Mouse (Mus musculus): ENCODE measurements around the gene Nav2.

DNA sequence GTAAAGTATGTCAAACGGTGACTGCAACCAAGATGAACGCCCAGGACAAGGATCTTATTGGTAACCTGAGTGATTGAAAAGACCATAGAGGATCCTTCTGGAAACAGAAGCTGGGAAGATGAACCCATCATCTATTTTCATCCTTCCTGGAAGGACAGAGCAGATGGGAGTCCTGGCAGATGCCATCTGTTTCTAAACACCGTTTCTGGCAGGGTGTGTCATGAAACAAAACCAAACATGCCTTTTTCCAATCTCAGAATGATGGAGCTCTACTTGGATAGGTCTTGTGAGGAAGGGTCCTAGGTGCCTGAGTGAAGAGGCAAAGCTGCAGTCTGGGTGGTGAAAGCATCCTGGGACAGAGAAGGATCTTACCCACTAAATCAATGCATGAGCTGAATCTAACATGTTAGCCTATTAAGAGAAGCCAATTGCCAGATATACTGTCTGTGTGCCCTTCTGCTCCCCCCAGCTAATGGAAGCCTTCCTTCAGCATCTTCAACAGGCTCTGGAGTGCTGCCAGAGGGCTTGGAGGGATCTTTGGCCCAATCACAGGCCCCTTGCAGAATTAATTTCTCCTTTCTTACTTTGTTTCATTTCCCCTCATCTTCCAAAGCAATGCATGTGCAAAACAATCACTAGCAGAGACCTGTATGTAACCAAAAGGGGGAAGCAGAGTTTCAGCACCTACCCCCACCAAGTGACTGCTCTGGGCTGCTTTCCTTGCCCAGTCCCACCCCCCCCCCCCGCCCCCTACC lies 281.9 kb downstream of the Nav2 start:
- no peak for TF ChIP-seq CTCF (IDR thresholded peaks at IDR 0.05; ENCODE audit: low read depth, low read length)
- no peak for TF ChIP-seq POLR2A (IDR thresholded peaks at IDR 0.05; ENCODE audit: insufficient read depth, low read length)
- no peak for TF ChIP-seq EP300 (IDR thresholded peaks at IDR 0.05; ENCODE audit: insufficient read depth, low read depth, low read length)

Data from ES-Bruce4 (cell line).